Mouse (Mus musculus): ENCODE measurements around the gene Glt1d1. TPM values are rescaled to one million over a fixed set of nuclear protein-coding genes. Genes with fewer than 3 reads are reported as not detected.

The Glt1d1 gene
- total and polyA plus RNA-seq, 3 experiments = not detected

- H3K4me3 ChIP-seq = no peak overlapping the region
- H3K36me3 ChIP-seq (ENCODE audit: control insufficient read depth, insufficient read depth, low read length) = no peaks in the 10 kb centered on the region
- no peak overlapping the region for H3K9ac ChIP-seq (ENCODE audit: low read depth, low read length)
- H3K79me2 ChIP-seq (replicated peaks; ENCODE audit: control insufficient read depth, insufficient read depth, low read length) = no peaks in the 10 kb centered on the region
- WGBS = 73% methylated on average over 4 of the region's 4 CpGs
- no peaks in the 10 kb centered on the region for H3K27me3 ChIP-seq (ENCODE audit: control insufficient read depth, insufficient read depth, low read length)
- intact Hi-C loops (cut with DNase I) = no loop called here
- no peak overlapping the region for H3K27ac ChIP-seq
- no peak for DNase-seq
- no peaks in the 10 kb centered on the region for H3K4me1 ChIP-seq (ENCODE audit: control insufficient read depth, insufficient read depth, low read length)
- TF ChIP-seq CTCF (IDR thresholded peaks at IDR 0.05) (no peak), POLR2A (IDR thresholded peaks at IDR 0.05; ENCODE audit: insufficient read depth, low read depth, low read length) (no peak), EP300 (IDR thresholded peaks at IDR 0.05; ENCODE audit: insufficient read depth, low read depth, low read length) (no peak)
These were observed 124.8 kb downstream of the Glt1d1 start for GRCm38 (mm10) chr5:127756671-127757423.

- WGBS = 58% methylated on average over 4 of the region's 4 CpGs
- Histone ChIP-seq H3K9ac (ENCODE audit: low read depth, low read length) (no peak overlapping the region), H3K4me3 (no peak overlapping the region), H3K27ac (no peak overlapping the region), H3K4me1 (ENCODE audit: control insufficient read depth, insufficient read depth, low read length) (no peaks in the 10 kb centered on the region), H3K36me3 (ENCODE audit: control insufficient read depth, insufficient read depth, low read length) (no peaks in the 10 kb centered on the region), H3K79me2 (replicated peaks; ENCODE audit: control insufficient read depth, insufficient read depth, low read length) (no peaks in the 10 kb centered on the region), H3K27me3 (ENCODE audit: control insufficient read depth, insufficient read depth, low read length) (no peaks in the 10 kb centered on the region)
- DNase-seq = no peak
- TF ChIP-seq POLR2A (IDR thresholded peaks at IDR 0.05; ENCODE audit: insufficient read depth, low read depth, low read length) (no peak), CTCF (IDR thresholded peaks at IDR 0.05) (no peak), EP300 (IDR thresholded peaks at IDR 0.05; ENCODE audit: insufficient read depth, low read depth, low read length) (no peak)
- intact Hi-C loops (cut with DNase I) = no loop called here
These were observed 126.5 kb downstream of the Glt1d1 start for GRCm38 (mm10) chr5:127758576-127758975.

Other genes starting within 250 kb of the Glt1d1 start
- 10 to 100 TPM; 13.1 to 13.6 TPM for gene Slc15a4, start 635 bp downstream of the Glt1d1 start, total RNA-seq (2021)
- gene Slc15a4, start 635 bp downstream of the Glt1d1 start, polyA plus RNA-seq (2012; rRNA removed) = 10.6 and 15.0 TPM in 2 replicates